Mouse (Mus musculus) forebrain, embryonic 15.5 days (tissue): Measurements from ENCODE around the gene Astn1. TPM values are rescaled to one million over a fixed set of nuclear protein-coding genes. Genes with fewer than 3 reads are reported as not detected.
A peak's percentile ranks its signal among the peaks of the same experiment; 100 is the strongest.

Experiments
- ATAC-seq: fragments of 200-750 bp; cut with Nextera tagmentation; replicated peaks from 2 replicates; pipeline ENCODE4 v1.8.0; 2017; ENCODE audit warnings: mild to moderate bottlenecking, moderate TSS enrichment, moderate library complexity
- H3K27ac ChIP-seq: fragments of 300-500 bp; sonication (generic); replicated peaks from 2 replicates; pipeline ENCODE4 v1.5.1; 2015; ENCODE audit warnings: mild to moderate bottlenecking, inconsistent platforms
- H3K27me3 ChIP-seq: fragments of 300-500 bp; sonication (generic); 2 replicates; pipeline ENCODE4 v1.6.1; 2015; ENCODE audit warnings: inconsistent platforms
- H3K36me3 ChIP-seq: fragments of 300-500 bp; sonication (generic); 2 replicates; pipeline ENCODE4 v1.6.1; 2015; ENCODE audit warnings: mild to moderate bottlenecking, inconsistent platforms
- H3K4me1 ChIP-seq: fragments of 300-500 bp; sonication (generic); 2 replicates; pipeline ENCODE4 v1.6.1; 2015; ENCODE audit warnings: inconsistent platforms
- H3K4me2 ChIP-seq: fragments of 300-500 bp; sonication (generic); replicated peaks from 2 replicates; pipeline ENCODE4 v1.6.1; 2015; ENCODE audit warnings: mild to moderate bottlenecking, inconsistent platforms
- H3K4me3 ChIP-seq: fragments of 300-500 bp; sonication (generic); 2 replicates; pipeline ENCODE4 v1.5.1; 2015; ENCODE audit warnings: mild to moderate bottlenecking, inconsistent platforms
- H3K9ac ChIP-seq: fragments of 300-500 bp; sonication (generic); replicated peaks from 2 replicates; pipeline ENCODE4 v1.6.1; 2015; ENCODE audit warnings: mild to moderate bottlenecking, inconsistent platforms
- H3K9me3 ChIP-seq: fragments of 300-500 bp; sonication (generic); 2 replicates; pipeline ENCODE4 v1.6.1; 2016; ENCODE audit warnings: inconsistent platforms
- WGBS: fragments of 180-500 bp; shearing (Covaris S2); methylation state at CpG from one replicate; pipeline ENCODE4 v1.1.7; 2015; ENCODE audit warnings: mixed read lengths; 5-methylcytosine and 5-hydroxymethylcytosine counted together
- polyA plus RNA-seq: library from polyadenylated mRNA; unstranded; fragments of >200 nt; fragmentation: Nextera tagmentation; extraction: Ambion mirVana; gene quantifications from 2 replicates; pipeline ENCODE4 v1.2.1, GENCODE M21; 2015

Astn1 gene
- polyA plus RNA-seq, 1 experiment from 2014 or later: 35.2 TPM

- no peak overlapping the region for H3K4me3 ChIP-seq
- peaks cover 27% of the 10 kb centered on the region for H3K4me1 ChIP-seq
- H3K27ac ChIP-seq: peak overlapping the region; percentile 87
- no peak overlapping the region for H3K9ac ChIP-seq
- 0 out of 2 replicates have a peak, but pooled peaks cover 4% of the 10 kb centered on the region for H3K36me3 ChIP-seq
- H3K4me2 ChIP-seq: no peak overlapping the region
- no peaks in the 10 kb centered on the region for H3K9me3 ChIP-seq
- H3K27me3 ChIP-seq: no peaks in the 10 kb centered on the region
- 24% methylated on average over 4 of the region's 4 CpGs for WGBS
- no peak for ATAC-seq
These were observed 184.4 kb downstream of the Astn1 start for GRCm38 (mm10) chr1:158546513-158546912.

- H3K36me3 ChIP-seq: 0 out of 2 replicates have a peak, but pooled peaks cover 2% of the 10 kb centered on the region
- H3K4me1 ChIP-seq: peaks cover 27% of the 10 kb centered on the region
- 5% methylated on average over 3 of the region's 3 CpGs for WGBS
These were observed 185.6 kb downstream of the Astn1 start for GRCm38 (mm10) chr1:158547592-158548211.

GRCm38 (mm10) chr1:158548319-158548718 is 186.2 kb downstream of the Astn1 start:
- H3K36me3 ChIP-seq: 0 out of 2 replicates have a peak, but pooled peaks cover 2% of the 10 kb centered on the region
- H3K27ac ChIP-seq: peak overlapping the region; percentile 87
- H3K27me3 ChIP-seq: no peaks in the 10 kb centered on the region
- no peak overlapping the region for H3K9ac ChIP-seq
- no peak overlapping the region for H3K4me3 ChIP-seq
- peaks cover 28% of the 10 kb centered on the region for H3K4me1 ChIP-seq
- no peaks in the 10 kb centered on the region for H3K9me3 ChIP-seq
- ATAC-seq: no peak
- H3K4me2 ChIP-seq: no peak overlapping the region
- WGBS: 14% methylated on average over 8 of the region's 8 CpGs

More at GRCm38 (mm10) chr1:158547592-158548211, 185.6 kb downstream of the Astn1 start:
- H3K9ac ChIP-seq: 0 out of 2 replicates have a peak overlapping the region, but pooled peaks have one; percentile 14
- H3K4me2 ChIP-seq: 0 out of 2 replicates have a peak overlapping the region, but pooled peaks have one; percentile 3
- H3K4me3 ChIP-seq: no peak overlapping the region
- H3K9me3 ChIP-seq: no peaks in the 10 kb centered on the region
- peak overlapping the region; percentile 87 for H3K27ac ChIP-seq
- peak; percentile 92 for ATAC-seq
- no peaks in the 10 kb centered on the region for H3K27me3 ChIP-seq

- H3K4me3 ChIP-seq: no peak overlapping the region
- peaks cover 37% of the 10 kb centered on the region for H3K4me1 ChIP-seq
- 0 out of 2 replicates have a peak, but pooled peaks cover 2% of the 10 kb centered on the region for H3K36me3 ChIP-seq
- no peaks in the 10 kb centered on the region for H3K9me3 ChIP-seq
- no peak for ATAC-seq
- WGBS: 93% methylated on average over 2 of the region's 2 CpGs
- H3K27ac ChIP-seq: no peak overlapping the region
- no peak overlapping the region for H3K9ac ChIP-seq
- no peaks in the 10 kb centered on the region for H3K27me3 ChIP-seq
- no peak overlapping the region for H3K4me2 ChIP-seq
These were observed 187.5 kb downstream of the Astn1 start for GRCm38 (mm10) chr1:158549616-158550015.

- H3K27ac ChIP-seq: no peak overlapping the region
- H3K4me3 ChIP-seq: no peak overlapping the region
- H3K9me3 ChIP-seq: no peaks in the 10 kb centered on the region
- no peaks in the 10 kb centered on the region for H3K27me3 ChIP-seq
- 0 out of 2 replicates have a peak, but pooled peaks cover 2% of the 10 kb centered on the region for H3K36me3 ChIP-seq
- no peak overlapping the region for H3K9ac ChIP-seq
- no peak overlapping the region for H3K4me2 ChIP-seq
- no peak for ATAC-seq
- WGBS: 27% methylated on average over 6 of the region's 6 CpGs
- H3K4me1 ChIP-seq: peaks cover 34% of the 10 kb centered on the region
These were observed 189.9 kb downstream of the Astn1 start for GRCm38 (mm10) chr1:158551951-158552350.

- Histone ChIP-seq H3K36me3 (0 out of 2 replicates have a peak, but pooled peaks cover 2% of the 10 kb centered on the region), H3K27me3 (no peaks in the 10 kb centered on the region), H3K4me3 (no peak overlapping the region), H3K4me2 (no peak overlapping the region), H3K4me1 (peaks cover 20% of the 10 kb centered on the region), H3K27ac (0 out of 2 replicates have a peak overlapping the region, but pooled peaks have one; percentile 68), H3K9me3 (no peaks in the 10 kb centered on the region), H3K9ac (no peak overlapping the region)
- WGBS: 84% methylated on average over 6 of the region's 6 CpGs
- no peak for ATAC-seq
These were observed 191.3 kb downstream of the Astn1 start for GRCm38 (mm10) chr1:158553341-158553740.

- Histone ChIP-seq H3K9me3 (no peaks in the 10 kb centered on the region), H3K4me2 (no peak overlapping the region), H3K4me1 (peaks cover 15% of the 10 kb centered on the region), H3K36me3 (0 out of 2 replicates have a peak, but pooled peaks cover 2% of the 10 kb centered on the region), H3K4me3 (no peak overlapping the region), H3K27ac (peak overlapping the region; percentile 68), H3K27me3 (no peaks in the 10 kb centered on the region), H3K9ac (no peak overlapping the region; the same call in 1 of the 2 replicates)
- ATAC-seq: peak; percentile 70
- WGBS: under 1% methylated on average over 6 of the region's 6 CpGs
These were observed 192.0 kb downstream of the Astn1 start for GRCm38 (mm10) chr1:158554020-158554505.

GRCm38 (mm10) chr1:158573168-158573567 is 211.1 kb downstream of the Astn1 start:
- Histone ChIP-seq H3K27me3 (no peaks in the 10 kb centered on the region), H3K27ac (peak overlapping the region; percentile 72), H3K4me1 (peaks cover 14% of the 10 kb centered on the region), H3K36me3 (peaks cover 28% of the 10 kb centered on the region; the same call in 1 of the 2 replicates), H3K4me3 (no peak overlapping the region), H3K9me3 (no peaks in the 10 kb centered on the region), H3K9ac (no peak overlapping the region), H3K4me2 (no peak overlapping the region)
- WGBS: 54% methylated on average over 5 of the region's 5 CpGs
- ATAC-seq: peak; percentile 90

GRCm38 (mm10) chr1:158573597-158573996 is 211.5 kb downstream of the Astn1 start:
- H3K9me3 ChIP-seq: no peaks in the 10 kb centered on the region
- no peak overlapping the region for H3K4me2 ChIP-seq
- ATAC-seq: peak; percentile 69
- peaks cover 26% of the 10 kb centered on the region; the same call in 1 of the 2 replicates for H3K36me3 ChIP-seq
- H3K4me3 ChIP-seq: no peak overlapping the region
- no peak overlapping the region for H3K9ac ChIP-seq
- peak overlapping the region; percentile 72 for H3K27ac ChIP-seq
- H3K27me3 ChIP-seq: no peaks in the 10 kb centered on the region
- H3K4me1 ChIP-seq: peaks cover 14% of the 10 kb centered on the region
- WGBS: 69% methylated on average over 7 of the region's 7 CpGs

- 71% methylated on average over 1 of the region's 1 CpGs for WGBS
- H3K27ac ChIP-seq: no peak overlapping the region
- ATAC-seq: no peak
- H3K4me2 ChIP-seq: no peak overlapping the region
- no peak overlapping the region for H3K9ac ChIP-seq
- H3K27me3 ChIP-seq: no peaks in the 10 kb centered on the region
- H3K36me3 ChIP-seq: peaks cover 22% of the 10 kb centered on the region
- peaks cover 14% of the 10 kb centered on the region for H3K4me1 ChIP-seq
- H3K9me3 ChIP-seq: no peaks in the 10 kb centered on the region
- no peak overlapping the region for H3K4me3 ChIP-seq
These were observed 213.9 kb downstream of the Astn1 start for GRCm38 (mm10) chr1:158575997-158576396.

- Histone ChIP-seq H3K27ac (no peak overlapping the region), H3K4me3 (no peak overlapping the region), H3K36me3 (peaks cover 15% of the 10 kb centered on the region), H3K27me3 (no peaks in the 10 kb centered on the region), H3K4me2 (no peak overlapping the region), H3K9ac (no peak overlapping the region), H3K4me1 (no peaks in the 10 kb centered on the region), H3K9me3 (no peaks in the 10 kb centered on the region)
- ATAC-seq: no peak
These were observed 219.7 kb downstream of the Astn1 start for GRCm38 (mm10) chr1:158581806-158582205.

- 42% methylated on average over 3 of the region's 3 CpGs for WGBS
- Histone ChIP-seq H3K4me2 (no peak overlapping the region), H3K27me3 (no peaks in the 10 kb centered on the region), H3K9me3 (no peaks in the 10 kb centered on the region), H3K27ac (no peak overlapping the region), H3K9ac (no peak overlapping the region), H3K36me3 (peaks cover 16% of the 10 kb centered on the region), H3K4me3 (no peak overlapping the region), H3K4me1 (no peaks in the 10 kb centered on the region)
- peak; percentile 61 for ATAC-seq
These were observed 226.8 kb downstream of the Astn1 start for GRCm38 (mm10) chr1:158588903-158589302.
